Mouse (Mus musculus) frontal cortex, adult (tissue): Measurements from ENCODE around the gene Khk.

Experiments
- ATAC-seq: cut with Nextera tagmentation; 2 replicates; pipeline ENCODE4 v1.9.2; 2017; ENCODE audit warnings: mild to moderate bottlenecking, moderate library complexity, mixed read lengths; ENCODE audit not compliant: low TSS enrichment

The Khk gene

DNA sequence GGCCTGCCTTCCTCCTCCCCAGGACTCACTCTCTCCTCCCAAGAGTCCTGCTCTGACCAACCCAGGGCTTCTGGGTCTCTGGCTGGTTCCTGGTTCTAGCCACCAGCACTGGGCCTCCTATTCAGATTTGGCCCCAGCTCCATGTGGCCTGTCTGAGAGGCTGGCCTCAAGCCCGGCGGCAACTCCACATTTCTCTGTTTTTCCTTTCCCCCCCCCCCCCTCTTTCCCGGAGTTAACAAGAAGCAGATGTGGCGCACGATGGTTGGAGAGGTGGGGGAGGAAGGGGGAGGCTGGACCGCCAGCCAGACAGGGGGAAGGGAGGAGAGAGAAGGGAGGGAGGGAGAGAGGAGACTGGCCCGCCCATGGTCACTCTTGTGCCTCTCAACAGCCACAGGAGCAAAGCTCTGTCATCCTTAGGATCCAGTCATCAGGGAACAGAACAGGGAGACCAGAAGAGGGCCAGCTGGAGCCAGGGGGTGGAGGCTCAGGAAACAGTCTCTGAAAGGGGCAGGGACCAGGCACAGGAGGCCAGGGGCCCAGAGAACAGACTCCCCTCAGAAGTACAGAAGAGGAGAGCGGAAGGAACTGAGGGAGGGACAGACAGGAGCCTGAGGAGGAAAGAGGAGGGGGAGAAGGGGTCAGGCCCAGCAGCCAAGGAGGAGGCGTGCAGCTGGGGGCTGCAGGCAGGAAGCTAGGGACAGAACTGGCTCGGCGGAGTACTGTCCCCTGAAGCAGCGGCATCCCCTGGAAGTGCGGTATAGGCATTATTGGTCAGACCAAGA, 8.0 kb upstream of the Khk start, which contains the start of gene Emilin1:
Gene Emilin1 (plus strand): TSS at position 343 of the 782 bp plus-strand sequence.
- no peak for ATAC-seq

DNA sequence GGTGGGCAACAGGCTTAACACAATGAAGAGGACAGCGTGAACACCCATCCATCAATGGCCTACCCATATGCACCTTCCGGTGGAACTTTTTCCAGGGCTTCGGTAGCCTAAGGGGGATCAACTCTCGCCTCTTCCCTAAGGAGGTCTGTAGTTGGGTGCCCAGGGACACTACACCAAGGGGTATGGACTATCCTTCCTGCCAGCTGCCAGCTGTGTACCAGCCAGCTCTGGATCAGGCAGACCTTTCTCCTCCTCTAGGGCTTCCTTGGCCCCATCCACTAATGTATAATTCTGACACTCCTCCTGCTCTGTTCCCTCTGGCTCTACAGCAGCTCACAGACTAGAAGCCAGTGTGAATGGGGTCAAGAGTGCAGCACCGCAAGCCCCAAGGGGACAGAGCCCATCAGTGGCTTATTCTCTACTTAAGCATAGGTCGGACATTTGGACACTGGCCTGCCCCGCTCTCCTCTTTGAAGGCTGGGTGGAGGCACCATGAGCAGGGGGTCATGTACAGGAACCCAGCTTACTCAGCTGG, 7.1 kb upstream of the Khk start:
- ATAC-seq, result no peak

DNA sequence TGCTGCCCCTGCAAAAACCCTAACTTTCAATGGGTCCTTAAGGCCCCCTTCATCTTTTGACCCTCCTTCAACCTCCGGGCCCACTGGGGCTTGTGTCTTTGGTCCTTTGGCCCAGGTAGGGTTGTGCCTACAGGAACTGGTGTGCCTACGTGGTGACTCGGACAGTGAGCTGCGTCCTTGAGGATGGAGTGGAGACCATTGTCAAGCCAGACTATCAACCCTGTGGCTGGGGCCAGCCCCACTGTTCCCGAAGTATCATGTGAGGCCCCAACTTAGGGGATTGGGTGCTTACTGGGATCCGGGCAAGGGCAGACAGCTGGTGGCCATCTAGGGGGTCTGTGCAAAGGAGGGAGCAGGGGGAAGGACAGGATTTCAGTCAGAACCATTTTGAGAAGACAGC, 6.4 kb upstream of the Khk start:
- ATAC-seq, result no peak

DNA sequence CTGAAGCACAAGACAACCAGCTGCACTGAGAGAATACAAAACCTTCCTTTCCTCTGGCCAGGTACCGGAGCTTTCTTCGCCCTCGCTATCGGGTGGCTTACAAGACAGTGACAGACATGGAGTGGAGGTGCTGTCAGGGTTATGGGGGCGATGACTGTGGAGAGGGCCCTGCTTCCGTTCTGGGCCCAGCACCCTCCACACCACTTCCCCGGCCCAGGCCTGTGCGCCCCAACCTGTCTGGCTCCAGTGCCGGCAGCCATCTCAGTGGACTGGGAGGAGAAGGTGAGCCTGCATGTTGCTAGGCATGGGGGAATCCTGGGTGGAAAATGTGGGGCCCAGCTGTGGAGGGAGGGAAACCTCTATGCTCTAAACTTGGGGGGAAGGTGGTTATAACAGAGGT, 5.8 kb upstream of the Khk start:
- no peak for ATAC-seq

DNA sequence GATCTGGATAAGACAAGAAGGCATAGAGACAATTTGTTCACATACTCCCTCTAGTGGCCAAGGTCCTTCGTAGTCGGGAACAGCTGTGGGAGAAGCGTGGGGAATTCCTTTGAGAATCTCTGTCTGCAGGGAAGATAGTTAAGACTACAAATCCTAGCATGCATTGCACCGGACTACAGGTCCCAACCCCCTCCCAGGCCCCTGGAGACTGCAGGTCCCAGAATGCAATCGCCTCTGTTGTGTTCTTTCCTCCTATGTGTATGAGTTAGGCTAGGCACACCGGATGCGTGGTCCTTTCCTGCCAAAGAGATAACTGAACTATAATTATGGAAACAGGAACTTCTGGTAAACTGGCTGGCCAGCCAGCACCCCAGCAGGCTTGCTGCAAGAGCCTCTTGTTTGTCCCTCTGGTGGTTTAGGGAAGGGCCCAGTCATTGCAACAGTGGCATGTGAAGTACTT, 5.2 kb upstream of the Khk start:
- peak; percentile 93 for ATAC-seq

DNA sequence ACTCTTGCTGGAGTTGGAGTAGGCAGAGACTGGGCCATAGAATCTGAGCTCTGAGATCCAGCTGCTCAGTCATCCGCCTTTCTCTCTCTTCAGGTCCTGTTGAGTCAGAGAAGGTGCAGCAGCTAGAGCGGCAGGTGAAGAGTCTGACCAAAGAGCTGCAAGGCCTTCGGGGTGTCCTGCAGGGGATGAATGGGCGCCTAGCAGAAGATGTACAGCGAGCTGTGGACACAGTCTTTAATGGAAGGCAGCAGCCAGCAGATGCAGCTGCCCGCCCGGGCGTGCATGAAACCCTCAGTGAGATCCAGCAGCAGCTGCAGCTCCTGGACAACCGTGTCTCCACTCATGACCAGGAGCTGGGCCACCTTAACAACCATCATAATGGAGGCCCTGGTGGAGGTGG, 4.4 kb upstream of the Khk start:
- ATAC-seq, result no peak

DNA sequence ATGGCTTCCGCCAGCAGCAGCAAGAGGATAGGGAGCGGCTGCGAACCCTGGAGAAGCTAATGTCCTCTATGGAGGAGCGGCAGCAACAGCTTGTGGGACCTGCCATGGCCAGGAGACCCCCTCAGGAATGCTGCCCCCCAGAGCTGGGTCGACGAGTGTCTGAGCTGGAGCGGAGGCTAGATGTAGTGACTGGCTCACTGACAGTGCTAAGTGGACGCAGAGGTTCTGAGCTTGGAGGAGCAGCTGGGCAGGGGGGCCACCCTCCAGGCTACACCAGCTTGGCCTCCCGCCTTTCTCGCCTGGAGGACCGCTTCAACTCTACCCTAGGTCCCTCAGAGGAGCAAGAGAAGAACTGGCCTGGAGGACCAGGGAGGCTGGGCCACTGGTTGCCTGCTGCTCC, 3.9 kb upstream of the Khk start:
- ATAC-seq, result no peak

DNA sequence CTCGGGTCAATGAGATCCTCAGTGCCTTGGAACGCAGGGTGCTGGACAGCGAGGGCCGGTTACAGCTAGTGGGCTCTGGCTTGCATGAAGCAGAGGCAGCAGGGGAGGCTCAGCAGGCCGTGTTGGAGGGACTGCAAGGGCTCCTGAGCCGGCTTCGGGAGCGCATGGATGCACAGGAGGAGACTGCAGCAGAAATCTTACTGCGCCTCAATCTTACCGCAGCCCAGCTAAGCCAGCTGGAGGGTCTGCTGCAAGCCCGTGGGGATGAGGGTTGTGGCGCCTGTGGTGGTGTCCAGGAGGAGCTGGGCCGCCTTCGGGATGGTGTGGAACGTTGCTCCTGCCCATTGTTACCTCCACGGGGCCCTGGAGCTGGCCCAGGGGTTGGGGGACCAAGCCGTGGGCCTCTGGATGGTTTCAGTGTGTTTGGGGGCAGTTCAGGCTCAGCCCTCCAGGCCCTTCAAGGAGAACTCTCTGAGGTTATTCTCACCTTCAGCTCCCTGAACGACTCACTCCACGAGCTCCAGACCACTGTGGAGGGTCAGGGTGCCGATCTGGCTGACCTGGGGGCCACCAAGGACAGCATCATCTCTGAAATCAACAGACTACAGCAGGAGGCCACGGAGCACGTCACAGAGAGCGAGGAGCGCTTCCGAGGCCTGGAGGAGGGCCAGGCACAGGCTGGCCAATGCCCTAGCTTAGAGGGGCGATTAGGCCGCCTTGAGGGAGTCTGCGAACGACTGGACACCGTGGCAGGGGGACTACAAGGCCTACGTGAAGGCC, 3.1 kb upstream of the Khk start:
- no peak for ATAC-seq

DNA sequence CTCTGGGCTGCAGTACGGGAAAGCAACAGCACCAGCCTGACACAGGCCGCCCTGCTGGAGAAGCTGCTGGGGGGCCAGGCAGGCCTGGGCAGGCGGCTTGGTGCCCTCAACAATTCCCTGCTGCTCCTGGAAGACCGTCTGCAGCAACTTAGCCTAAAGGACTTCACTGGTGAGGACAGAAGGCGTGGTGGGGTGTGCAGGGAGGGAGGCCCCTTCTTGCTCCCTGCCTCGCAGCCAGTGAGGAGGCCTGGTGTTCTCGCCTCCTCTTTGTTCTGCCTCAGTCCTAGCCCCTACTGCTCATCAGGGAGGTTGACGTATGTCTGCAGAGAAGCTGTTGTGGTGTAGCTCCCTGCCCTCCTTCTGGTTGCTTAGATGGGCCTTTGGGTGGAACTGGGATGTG, 2.5 kb upstream of the Khk start:
- no peak for ATAC-seq

DNA sequence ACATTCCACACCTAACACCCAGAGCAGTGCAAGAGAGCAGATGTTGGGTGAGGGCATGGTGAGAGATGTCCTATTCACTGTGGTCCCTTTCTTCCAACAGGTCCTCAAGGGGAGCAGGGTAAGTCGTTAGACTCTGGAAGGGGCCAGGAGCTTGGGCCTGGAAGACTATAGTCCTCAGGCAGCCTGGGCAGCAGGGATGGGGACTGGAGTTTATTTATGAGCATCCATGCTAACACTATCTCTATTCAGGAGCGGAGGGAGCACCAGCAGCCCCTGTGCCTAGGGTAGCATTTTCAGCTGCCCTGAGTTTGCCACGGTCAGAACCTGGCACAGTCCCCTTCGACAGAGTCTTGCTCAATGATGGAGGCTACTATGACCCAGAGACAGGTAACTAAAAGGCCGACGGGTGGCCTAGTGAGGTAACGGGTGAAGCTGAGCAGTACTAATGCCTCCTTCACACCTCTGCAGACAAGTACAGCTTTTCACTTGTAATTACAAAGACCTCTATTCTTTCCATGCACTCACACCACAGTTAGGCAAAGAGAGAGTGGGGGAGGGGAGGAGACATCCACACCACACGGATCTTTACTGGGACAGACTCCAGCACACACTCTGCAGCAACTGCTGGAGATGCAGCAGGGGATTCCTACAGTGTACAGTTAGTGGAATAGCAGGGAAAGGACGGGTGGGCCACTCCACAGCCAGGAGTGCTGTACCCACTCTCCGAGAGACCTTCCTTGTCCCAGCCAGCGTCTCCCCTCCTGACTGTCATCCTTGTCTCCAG, 1.2 kb upstream of the Khk start:
- no peak for ATAC-seq

DNA sequence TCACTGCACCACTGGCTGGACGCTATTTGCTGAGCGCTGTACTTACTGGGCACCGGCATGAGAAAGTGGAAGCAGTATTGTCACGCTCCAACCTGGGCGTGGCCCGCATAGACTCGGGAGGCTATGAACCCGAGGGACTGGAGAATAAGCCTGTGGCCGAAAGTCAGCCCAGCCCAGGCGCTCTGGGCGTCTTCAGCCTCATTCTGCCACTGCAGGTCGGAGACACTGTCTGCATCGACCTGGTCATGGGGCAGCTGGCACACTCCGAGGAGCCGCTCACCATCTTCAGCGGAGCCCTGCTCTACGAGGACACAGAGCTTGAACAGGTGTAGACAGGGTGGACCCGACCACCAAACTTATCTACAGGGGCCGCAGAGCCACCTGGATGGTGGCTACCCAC, 610 bp upstream of the Khk start:
- no peak for ATAC-seq

DNA sequence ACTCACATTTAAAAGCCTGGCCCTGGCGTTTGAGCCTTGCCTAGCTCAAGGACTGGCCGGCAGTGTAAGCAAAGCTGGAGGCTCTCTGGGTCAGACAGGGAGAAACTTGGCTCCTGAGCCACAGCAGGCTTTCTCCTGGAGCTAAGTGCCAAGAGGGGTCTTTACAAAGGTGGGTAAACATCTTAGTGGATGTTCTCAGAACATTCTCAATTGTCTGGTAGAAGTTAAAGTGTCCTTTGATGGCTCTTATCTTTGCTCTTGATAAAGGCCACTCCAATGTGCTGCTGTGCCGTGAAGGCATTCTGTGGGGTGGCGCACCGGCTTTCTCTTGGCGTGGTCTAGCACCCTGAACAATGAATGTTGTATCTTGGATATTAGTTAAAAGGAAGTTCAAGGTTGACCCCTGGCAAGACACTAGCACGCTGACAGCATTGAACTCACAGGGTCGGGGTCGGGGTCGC, 1.4 kb downstream of the Khk start:
- no peak for ATAC-seq

DNA sequence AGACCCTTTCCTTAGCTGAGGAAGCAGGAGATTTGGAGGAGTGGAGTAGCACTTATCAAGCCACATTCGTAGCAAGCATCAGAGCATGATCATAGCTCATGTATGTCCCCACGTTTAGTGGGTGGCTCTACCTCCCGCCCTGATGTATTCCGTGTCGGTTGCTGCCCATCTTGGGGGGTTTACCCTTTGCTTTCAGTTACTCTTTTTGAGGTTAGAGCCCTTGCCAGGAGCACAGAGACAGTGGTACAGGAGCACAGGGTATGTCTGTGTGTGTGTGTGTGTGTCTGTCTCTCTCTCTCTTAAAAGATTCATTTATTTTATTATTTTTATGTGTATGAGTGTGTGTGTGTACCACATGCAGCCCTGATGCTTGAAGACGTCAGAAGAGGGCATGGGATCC, 1.9 kb downstream of the Khk start:
- ATAC-seq, result no peak

DNA sequence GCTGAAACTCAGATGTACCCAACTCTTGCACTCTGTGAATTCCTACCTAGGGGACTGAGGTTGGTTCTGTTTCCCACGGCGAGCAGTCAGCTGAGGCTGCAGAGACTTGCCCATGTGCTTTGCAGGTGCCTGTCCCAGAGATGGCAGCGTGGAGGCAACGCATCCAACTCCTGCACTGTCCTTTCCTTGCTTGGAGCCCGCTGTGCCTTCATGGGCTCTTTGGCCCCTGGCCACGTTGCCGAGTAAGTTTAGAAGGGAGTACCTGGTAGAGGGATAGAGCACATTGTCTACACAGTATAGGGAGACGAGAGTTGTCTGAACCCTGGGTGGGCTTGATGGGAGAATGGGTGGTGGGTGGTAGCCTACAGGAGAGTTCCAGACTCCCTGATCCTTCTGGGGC, 3.4 kb downstream of the Khk start:
- no peak for ATAC-seq

DNA sequence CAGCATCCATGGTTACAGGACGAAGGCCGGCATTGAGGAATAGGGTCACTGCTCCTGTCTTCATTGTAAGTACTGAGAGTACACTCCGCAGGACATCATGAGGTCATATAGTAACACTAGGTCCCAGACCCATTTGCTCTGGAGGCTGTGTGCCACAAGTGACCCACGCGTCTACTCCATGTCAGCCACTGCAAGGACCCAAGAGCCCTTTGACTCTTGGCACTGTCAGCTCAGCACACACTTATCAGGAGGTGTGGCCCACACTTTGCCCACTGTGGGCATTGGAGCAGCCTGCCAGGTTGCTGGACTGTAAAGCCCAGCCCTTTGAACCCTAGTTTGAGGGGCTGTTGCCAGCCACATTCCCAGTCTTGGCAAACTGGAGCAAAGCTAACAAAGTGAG, 4.0 kb downstream of the Khk start:
- no peak for ATAC-seq

DNA sequence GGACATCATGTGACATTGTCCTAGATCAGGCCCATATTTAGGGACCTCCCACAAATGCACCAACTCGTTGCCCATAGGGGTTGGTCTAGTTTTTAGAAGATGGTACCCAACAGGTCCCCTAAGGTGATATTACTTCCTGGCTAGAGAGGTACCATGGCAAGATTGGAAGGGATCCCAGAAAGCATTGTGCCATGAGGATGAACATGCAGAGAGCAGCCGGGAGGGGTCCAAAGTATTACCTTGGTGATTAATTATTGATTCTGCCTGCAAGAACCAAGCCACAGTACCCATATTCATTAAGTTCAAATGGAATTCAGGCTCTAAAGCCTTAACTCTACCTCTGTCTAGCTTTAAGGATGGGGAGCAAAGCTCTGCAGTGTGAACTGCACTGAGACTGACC, 4.8 kb downstream of the Khk start:
- ATAC-seq, result no peak

DNA sequence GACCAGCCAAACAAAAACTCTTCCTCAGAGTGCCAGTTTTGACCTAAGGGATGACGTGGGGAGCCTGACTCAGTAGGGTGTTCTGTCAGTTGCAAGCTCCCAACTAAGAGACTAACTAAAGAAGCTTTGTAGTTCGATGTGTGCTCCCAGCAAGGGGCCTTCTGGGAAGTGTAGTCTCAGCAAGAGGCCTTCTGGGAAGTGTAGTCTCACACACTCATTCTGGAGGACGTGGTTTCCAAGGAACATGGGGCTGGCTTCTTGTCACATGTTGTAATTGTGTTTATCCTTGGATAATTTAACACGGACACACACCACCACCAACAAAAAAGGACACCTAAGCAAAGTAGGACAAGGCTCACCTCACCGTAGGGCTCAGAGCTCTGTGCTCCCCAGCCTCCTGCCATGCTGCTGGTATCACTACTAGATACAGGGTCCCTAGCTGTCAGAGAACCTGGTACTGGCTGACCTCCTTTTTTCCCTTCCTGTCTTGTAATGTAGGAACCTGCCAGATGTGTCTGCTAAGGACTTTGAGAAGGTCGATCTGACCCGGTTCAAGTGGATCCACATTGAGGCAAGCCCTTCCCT, 6.8 kb downstream of the Khk start:
- peak; percentile 90 for ATAC-seq

DNA sequence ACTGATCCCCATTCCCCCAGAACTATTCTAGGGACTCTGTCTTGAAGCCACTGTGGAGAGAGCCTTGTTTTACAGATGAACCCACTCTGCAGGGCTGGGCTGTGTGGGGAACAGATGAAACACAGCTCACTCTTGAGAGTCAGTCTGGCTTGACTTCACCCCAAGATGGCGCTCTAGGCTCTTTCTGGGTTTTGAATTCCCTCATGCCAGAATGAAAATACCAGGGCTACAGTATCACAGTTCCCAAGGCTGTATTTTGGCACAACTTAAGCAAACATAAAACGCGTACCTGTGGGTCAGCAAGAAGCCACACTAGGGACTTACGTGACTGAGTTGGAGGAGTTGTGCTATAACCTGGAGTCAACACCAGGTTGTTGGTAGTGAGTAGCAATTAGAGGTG, 8.9 kb downstream of the Khk start:
- peak; percentile 64 for ATAC-seq

DNA sequence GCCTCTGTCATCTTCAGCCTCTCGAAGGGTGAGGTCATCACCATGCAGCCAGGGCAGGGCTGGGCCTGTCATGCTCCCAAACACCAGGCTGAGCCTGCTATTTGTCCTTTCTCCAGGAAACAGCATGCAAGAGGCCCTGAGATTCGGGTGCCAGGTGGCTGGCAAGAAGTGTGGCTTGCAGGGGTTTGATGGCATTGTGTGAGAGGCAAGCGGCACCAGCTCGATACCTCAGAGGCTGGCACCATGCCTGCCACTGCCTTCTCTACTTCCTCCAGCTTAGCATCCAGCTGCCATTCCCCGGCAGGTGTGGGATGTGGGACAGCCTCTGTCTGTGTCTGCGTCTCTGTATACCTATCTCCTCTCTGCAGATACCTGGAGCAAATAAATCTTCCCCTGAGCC, 9.6 kb downstream of the Khk start:
- ATAC-seq, result no peak

DNA sequence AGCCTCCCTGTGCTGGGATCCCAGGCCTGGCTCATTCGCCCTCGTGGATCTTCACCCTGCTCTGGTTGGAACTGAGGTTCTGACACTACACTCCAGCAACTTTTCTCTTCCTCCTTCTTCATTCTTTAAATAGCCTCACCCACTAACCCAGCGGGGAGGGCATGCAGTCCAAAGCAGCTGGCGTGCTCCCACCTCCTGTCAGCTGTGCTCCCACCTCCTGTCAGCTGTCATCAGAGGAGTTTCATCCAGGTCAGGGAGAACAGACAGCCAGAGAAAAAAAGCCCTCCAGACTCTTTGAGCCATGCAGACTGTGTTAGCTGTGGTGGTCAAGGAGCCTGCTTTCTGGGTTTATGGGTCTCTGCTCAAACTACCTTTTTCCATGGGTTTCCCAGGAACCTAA, 10.1 kb downstream of the Khk start:
- ATAC-seq, result no peak

DNA sequence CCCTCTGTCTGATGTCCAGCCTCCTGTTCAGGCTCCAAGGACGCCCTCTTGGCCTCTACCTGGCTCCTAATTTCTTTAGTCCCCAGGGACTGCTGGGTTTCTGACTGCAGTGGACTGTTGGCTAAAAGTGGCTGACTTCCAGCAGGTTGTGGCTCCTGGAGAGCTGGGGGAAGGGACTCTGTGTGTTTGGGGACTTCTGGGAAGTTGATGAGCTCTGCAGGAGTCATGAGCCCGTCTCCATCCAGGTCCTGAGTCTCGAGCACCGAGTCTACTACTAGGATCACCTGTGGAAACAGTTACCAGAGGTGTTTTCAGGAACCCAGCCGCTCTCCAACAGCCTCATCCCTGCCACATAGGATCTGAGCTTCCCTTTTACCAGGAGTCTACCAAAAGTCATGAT, 12.5 kb downstream of the Khk start:
- no peak for ATAC-seq
